Mouse (Mus musculus): ENCODE measurements at regions not wholly inside any gene's neighbourhood (a gene's known extent, or its start where the extent isn't known, plus 50 kb on each side); places are given as distances from the start of the nearest gene placed in this dataset.
"Not testable (repeated sequence)": the region's sequence is repeated elsewhere in the genome, so short reads cannot be mapped to it uniquely, and the experiment has no call there.

DNA sequence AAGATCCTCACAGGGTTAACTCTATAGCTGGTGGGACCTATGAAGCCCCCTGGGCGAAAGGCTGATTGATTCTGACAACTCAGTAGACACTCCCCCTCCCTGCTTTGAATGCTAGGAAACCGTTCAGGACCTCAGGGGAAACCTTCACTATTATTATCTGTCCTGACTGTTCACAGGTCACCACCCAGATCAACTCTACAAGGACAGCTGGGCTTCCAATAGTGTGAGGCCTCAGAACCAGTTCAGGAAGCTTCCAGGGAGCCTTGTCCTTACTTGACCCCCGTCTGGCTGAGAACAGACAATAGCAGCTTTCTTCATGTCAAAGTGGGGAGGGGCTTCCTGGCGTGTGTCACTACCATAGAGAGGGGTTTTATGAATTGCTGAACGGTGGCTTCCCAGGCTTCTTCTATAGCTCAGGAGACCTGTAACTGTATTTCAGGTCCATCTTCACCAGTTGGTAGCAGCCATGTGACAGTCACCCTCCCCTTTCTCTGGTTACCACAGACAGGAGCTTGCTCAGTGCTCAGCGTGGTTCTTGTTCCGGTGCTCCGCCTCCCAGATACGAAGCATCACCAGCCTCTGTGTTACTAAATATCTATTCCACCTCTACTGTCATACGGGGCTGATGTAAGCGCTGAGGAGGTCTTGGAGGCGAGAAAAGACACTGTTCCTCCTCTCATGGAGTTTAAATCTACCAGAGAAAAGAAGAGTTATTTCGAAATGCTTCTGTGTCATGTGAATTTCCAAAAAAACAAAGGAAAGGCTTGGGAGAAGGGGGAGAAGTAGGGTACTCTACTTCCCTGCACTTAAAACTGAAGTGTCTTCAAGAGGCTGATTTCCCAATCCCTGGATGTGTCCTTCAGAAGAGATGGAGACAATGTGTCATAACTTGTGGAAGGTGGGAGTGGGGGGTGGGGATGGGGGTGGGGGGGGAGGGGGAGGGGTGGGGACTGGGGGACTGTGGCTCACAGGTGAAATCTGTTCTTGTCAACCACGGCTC lies 96.9 kb downstream of the Vcpkmt start:
- peak; percentile 44 for DNase-seq (ENCODE audit: low spot score)

DNA sequence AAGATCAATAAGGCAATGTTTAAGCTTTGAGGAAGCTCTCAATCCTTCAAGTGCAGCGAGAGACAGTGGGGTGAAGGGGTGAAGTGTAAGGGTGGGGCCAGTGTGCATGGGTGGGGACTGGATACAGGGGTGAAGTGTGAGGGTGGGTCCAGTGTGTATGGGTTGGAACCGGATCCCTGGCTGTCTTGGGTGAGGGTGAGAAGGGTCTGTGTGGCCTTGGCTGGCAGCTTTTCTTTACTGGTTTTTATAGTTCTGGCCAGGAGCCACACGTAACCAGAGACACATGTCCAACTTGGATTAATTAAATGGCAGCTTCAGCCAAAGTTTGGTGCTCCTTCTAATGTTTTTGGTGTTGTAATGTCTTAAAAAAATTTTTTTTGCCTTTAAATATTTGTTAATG lies 101.4 kb downstream of the Vcpkmt start:
- DNase-seq (ENCODE audit: low spot score): no peak

DNA sequence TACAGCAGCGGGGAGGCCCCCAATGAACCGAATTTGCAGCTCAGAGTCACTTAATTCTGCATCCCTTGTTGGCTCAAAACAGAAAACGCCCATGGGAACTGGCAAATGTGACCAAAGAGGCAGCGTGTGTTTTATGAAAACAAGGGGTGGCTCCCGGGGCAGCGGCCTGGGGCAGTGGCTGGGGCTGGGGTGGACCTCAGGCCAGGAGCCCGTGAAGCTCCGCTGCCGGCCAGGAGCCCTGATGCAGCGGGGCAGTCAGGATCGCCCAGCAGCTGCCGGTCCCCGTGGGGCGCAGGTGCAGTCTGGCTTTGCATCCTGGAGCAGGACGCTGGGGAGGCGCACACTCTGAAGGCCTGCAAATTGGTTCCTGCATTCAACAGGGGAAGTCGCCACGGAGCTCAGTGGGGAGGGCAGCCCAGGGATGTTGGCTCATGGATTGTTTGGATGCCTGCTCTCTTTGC lies 104.4 kb upstream of the Gm9887 start:
- peak; percentile 71 for DNase-seq (ENCODE audit: low spot score)

DNA sequence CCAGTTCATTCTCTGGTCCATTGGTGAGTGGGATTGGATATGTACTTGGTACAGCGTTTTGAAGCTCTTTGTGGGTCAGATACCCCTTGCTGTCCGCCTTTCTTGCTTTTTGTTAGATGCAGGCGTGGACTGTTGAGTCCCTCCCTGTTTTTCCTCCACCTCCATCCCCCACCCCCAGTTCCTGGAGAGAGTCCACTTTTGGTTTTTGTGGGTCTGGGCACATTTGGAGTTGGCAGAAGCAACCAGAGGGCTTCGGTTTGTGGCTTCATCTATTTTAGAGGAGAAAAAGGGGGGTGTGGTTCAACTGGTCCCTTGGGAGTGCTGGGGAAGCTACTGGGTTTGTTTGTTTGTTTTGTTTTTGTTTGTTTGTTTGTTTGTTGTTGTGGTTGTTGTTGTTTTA lies 103.9 kb upstream of the Gm9887 start:
- peak; percentile 39 for DNase-seq (ENCODE audit: low spot score)

DNA sequence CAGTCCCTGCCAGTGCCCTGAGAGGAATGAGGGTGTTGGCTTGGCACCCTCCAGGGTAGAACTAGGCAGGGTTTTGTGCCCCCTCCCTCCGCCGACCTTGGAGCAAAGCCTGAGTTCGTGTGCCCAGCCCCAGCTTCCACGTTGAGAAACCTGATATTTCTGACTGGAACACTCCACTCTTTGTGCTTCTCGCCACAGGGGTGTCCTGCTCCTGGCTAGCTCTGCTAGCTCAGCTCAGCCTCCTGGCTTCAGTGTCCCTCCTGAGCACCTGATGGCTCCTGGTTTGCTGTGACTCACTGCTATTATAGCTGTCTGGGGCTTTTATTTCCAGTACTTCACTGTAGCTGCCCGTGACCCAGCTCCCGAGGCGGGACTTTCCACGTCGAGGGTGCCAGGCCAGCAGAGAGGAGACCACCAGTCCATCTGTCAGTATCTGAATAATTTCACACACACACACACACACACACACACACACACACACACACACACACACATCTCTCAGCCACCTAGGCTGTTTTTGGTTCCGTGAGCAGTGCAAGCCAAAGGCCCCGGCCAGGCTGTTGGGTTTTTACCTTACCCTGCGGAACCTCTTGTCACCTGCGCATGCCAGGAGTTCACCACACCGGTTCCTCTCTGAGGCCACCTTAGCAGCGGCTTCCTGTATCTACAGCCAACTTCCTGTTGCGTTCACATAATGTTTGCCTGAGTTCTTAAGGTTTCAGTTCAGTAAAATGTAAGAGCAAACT lies 102.8 kb upstream of the Gm9887 start:
- peak; percentile 68 for DNase-seq (ENCODE audit: low spot score)

DNA sequence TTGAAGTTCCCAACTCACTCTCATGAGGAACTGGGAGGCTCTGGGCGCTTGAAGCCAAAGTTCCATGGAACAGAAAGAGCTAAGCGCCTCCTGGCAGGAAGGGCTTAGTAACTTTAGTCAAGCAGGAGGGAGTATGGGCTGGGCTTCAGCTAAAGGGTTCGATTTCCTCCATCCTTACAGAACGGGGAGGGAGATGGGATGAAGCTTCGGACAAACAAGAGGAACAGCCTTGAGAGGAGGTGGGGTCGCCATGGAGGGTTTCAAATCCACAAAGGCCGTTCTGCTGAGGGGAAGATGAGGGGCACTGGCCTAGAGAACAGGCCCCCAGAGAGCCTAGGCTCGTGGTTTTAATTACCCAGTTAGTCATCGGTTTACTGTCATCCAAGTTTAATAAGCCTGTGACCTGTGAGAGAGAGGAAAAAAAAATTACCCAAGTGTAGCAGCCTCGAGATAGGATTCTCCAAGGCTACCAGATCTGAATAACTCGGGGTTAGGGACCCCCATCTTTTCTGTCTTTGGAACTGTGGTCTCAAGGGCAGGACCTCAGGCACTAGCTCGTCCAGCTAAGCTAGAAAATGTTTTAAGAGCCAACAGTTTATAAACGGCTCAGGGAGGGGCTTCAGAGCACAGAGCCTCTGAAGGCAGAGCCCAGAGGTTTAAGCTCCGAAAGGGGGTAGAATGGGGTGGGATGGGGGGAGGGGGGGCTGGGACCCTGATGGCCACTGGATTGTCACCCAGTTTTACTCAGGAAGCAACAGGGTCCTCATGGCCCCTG lies 102.1 kb upstream of the Gm9887 start:
- DNase-seq (ENCODE audit: low spot score): peak; percentile 47

DNA sequence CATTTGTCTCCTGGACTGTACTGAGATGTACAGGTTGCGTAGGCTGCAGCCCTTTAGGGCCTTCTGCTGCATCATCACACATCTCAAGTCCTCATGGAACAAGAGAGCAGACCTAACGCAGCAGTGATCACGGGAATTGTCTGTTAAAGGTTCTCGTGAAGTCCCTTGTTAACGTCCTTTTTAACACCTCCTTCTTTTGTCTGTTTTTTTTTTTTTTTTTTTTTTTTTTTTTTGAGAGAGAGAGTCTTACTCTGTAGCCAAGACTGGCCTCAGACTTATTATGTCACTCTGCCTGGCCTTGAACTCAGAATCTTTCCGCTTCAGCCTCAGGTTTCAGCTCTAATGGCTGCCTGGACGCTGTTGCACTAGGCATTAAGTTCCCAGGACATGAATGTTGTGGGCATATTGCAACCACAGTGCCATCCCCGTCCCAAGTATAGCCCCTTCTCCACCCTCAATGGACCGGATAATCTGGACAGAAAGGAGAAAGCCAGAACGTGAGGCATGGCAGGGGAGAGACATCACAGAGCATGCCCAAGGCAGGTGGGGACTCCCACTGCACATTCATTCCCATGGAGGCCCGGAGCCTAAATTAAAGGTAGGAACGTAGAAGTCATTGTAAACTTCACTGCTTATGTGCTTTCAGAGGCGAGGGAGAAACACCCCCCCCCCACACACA lies 101.3 kb upstream of the Gm9887 start:
- no peak for DNase-seq (ENCODE audit: low spot score)

DNA sequence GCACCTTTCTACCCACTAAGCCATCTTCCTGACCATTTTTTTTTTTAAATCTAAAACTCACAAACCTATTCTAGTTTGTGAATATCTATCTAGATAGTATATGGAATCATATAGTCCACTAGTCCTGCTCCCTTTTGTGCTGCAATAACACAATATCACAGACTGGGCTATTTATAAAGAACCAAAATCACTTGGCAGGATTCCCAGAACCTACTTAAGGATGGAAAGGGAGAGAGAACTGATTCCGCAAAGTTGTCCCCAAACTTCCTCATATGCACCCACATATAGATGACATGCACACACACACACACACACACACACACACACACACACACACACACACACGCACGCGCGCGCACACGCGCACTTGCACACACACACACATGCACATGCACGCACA lies 100.7 kb upstream of the Gm9887 start:
- DNase-seq (ENCODE audit: low spot score): peak; percentile 41

DNA sequence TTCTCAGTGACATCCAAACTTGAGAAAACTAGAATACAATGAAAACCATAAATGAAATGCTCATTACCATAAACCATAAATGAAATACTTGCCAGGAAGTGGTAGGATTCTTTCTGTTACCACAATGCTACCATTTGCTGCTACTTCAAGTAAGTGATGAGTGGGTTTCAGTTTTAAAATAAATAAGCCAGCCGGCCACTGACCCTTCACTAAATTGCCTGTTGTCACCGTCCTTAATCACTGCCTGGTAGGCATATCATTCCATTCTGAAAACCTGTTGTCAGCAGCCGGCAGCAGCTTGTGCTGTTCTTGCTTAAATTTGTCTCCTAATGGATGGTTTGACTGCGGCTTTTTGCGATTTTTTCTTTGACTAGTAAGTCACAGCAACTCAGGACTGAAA lies 99.6 kb upstream of the Gm9887 start:
- DNase-seq (ENCODE audit: low spot score): no peak

DNA sequence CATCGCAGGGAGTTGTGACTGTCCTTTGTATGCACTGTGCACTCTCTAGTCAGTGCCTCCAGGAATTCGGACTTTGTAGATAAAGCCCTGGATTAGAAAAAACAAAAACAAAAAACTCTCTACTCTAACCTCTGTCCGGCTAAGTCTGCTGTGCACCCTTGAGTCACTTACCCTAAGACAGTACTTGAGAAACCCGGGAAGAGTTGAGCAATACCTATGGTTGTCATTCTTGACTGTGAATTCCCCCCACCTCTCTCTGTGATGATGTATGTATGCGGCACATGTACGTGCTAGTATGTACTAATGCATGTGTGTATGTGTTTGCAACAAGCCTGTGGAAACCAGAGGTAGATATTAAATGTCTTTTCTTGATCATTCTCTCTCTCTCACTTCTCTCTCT lies 96.7 kb upstream of the Gm9887 start:
- DNase-seq (ENCODE audit: low spot score): no peak

DNA sequence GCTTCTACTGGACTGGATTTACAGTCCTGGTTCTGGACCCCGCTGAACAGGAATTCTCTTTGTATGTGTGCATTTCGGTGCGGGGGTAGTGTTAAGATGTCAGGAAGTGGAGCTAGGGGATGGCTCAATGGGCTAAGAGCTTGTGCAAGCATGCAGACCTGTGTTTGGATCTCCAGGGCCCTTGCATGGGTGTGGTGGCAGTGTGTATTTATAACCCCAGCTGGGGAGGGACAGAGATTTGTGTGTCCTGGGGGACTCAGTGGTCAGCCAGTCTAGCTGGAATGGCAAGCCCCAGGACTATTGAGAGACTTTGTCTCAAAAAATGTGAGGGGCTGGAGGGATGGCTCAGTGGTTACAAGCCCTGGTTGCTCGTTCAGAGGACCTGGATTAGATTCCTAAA lies 95.1 kb upstream of the Gm9887 start:
- no peak for DNase-seq (ENCODE audit: low spot score)

DNA sequence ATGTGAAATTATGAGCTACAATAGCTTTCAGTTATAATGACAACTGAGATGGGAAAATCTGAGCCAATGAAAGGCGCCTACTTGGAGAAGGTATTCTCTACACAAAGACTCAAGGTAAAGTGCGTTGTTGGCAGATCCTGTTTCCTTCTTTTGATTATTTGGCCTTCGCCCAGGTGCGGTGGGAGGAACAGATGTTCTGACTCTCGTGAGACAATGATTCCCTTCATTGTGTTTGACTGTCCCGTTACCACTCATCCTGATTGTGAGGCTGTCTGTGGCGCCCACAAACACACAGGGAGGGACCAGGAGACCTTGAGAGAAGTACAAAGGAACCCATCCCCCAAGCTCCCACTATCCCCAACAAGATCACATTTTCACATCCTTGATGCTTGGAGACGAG lies 92.6 kb upstream of the Gm9887 start:
- no peak for DNase-seq (ENCODE audit: low spot score)

DNA sequence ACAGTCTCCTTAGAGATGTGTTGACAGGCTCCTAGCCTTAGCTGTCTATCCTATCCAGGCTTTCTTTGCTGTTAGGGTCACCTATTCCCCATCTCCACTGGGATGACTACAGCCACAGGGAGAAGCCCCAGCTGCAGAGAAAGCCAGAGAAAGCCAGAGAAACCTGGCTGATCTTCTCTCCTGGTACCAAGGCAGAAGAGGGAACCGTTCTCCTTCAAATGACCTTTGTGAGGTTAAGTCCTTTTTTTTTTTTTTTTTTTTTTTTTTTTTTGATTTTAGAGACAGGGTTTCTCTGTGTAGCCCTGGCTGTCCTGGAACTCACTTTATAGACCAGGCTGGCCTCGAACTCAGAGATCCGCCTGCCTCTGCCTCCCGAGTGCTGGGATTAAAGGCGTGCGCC lies 91.1 kb upstream of the Gm9887 start:
- DNase-seq (ENCODE audit: low spot score): not testable (repeated sequence)

DNA sequence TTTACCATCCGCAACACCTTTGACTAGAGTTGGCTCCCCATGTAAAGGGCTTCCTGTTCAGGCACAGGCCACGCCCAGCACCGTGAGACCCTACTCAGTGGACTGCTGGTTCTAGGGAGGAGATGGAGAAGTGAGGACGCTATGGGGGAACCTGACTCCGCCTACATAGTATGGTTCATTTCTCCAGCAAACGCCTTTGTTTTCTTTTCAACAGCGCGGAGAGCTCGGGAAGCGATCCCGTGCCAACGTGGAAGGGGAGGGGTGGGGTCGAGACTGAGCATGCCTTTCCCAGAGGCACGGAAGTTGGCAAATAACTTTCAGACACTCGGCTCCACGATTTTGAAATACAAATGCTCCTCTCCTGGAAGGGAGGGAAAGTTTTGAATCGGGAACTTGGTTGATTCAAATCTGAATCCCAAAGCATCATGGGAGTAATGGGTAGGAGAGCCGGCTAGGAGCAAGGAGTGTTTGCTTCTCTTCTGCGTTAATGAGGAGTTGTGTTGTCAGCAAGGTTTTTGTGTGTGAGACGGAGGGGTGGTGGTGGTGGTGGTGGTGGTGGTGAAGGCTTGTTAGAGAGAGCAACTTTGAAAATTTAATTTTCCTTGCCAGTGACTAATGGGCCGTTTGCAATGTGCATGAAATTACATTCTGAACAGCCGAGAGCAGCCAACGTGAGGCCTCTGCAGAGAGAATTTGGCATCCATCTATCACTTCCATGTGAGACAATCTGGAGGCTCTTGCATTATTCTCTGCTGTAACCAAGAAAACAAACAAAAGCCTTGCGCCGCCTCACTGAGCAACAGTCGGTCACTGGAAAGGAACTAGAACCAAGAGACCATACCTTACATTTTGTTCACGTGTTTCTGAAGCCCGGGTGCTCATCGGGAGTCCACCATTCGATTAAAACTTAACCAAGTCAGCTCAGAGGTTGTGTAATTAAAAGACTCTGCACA lies 89.9 kb upstream of the Gm9887 start:
- peak; percentile 78 for DNase-seq (ENCODE audit: low spot score)

DNA sequence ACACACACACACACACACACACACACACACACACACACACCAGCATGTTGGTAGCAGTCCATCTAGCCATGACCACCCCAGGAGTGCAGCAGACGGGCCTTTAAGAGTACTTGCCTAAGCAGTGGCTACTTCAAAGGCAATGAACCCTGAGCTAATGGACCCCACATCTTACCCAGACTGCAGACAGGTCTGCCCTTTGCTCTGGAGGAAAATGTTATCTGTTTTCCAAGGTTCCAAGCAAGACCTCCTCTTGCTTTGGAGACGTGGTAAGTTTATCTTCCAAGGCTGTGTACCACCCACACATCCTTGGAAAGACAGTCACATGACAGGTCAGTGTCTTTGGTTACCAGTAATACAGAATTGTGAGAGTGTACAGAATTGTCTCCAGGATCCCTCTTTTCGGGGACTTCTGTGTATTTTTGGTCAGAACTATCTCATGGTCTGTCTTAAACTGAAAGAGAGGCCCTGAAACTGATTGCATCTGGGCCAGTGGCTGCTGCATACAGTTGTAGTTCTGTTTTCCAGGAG lies 88.4 kb upstream of the Gm9887 start:
- no peak for DNase-seq (ENCODE audit: low spot score)

DNA sequence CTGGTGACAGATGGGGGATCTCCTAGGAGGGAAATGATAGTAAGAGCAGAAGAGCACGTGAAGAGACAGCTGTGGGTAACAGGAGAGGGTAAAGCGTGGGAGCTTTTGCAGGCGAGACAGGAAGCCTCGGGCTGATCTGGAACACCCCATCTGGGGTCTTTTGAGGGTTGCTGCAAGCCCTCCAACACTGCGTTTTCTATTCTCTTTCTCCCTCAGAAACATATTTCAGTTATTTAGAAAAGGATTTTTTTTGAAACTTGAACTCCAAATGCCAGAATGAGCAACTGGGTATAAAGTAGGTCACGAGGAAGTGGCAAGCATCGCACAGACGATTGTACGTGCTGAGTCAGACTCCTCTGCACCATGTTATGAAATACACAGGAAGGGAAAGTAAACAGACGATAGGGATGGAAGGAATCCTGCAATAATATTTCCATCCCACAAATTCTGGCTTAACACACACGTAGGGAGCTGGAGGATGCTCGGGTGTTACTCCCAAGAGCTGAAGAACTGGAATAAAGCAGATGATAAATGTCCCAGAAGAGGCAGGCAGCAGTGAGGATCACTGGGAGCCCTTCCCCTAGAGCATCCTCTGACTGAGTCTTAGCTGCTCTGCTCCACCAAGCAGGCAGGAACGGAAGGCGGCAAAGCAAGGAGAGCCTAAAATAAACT lies 86.0 kb upstream of the Gm9887 start:
- DNase-seq (ENCODE audit: low spot score): no peak

DNA sequence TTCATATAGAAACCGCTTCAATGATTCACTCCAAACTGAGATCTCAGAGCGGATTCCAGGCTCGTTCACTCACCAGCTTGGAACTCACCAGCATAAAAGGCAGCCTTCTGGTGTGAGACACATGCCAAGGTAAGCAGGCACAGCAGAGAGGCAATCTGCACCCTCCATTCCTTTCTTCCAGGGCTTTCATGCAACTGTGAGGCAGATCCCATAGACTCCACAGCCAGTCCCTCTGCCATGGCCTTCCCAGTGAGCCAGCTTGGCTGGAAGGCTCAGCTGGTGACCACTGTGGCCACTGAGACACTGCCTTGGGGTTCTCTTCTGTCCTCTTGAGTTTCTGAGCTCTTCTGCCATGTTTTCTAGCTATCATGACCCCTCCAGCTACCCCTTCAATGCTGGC lies 84.5 kb upstream of the Gm9887 start:
- DNase-seq (ENCODE audit: low spot score): no peak

DNA sequence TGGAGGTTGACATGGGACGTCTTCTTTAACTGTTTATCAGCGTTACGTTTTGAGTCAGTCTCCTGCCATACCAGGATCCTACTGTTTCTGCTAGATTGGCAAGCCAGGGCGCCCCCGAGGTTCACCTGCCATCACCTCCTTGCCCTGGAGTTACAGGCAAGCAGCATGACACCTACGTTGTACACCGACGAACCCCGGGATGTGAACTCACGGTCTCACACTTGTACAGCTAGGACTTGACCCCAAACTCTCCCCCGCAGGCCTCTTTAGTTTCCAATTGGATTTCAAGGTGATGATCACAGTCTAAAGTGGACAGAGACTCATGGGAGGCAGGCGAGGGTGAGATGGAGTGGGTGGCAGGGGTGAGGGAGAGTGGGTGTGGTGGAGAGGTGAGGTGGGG lies 83.9 kb upstream of the Gm9887 start:
- no peak for DNase-seq (ENCODE audit: low spot score)

DNA sequence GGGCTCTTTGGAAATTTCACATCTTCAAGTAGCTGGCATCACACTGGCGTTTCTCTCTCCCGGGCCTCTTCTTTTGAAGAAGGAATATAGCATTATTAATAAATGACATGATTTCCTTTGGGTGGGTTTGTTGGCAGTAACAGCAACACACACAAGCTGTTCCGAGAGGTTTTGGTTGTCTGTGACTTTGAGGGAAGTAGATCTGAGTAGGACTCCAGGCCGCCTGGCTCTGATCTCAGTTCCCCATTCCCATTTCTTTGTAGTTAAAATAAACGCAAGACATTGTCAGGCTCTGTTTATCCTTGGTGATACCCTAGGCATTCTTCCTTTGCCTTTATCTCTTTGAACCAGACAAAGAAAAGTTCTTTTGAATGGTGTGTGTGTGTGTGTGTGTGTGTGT lies 83.3 kb upstream of the Gm9887 start:
- DNase-seq (ENCODE audit: low spot score): no peak

DNA sequence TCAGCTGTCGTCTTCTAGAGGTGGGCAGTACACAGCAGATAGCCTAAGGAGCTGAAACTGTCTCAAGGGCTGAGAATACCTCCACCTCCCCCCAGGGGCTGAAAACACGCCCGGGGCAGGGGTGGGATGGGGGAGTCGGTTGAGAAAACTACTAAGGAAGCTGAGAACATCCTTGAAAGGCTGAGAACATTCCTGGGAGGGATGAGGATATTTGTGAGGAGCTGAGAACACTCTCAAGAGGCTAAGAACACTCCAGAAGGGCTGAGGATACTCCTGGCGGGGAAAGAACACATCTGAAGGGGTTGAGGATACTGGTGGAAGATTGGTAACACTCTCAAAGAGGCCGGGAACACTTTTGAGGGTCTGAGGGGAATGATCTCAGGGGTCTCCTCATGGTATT lies 81.3 kb upstream of the Gm9887 start:
- no peak for DNase-seq (ENCODE audit: low spot score)

All from MN1 (cell line).